Mouse (Mus musculus): ENCODE results near the gene Crlf1. TPM values are rescaled to one million over a fixed set of nuclear protein-coding genes. Genes with fewer than 3 reads are reported as not detected.
A peak's percentile ranks its signal among the peaks of the same experiment; 100 is the strongest.

The Crlf1 gene
- polyA plus RNA-seq, 1 experiment from 2014 or later = 2.8 TPM

DNA sequence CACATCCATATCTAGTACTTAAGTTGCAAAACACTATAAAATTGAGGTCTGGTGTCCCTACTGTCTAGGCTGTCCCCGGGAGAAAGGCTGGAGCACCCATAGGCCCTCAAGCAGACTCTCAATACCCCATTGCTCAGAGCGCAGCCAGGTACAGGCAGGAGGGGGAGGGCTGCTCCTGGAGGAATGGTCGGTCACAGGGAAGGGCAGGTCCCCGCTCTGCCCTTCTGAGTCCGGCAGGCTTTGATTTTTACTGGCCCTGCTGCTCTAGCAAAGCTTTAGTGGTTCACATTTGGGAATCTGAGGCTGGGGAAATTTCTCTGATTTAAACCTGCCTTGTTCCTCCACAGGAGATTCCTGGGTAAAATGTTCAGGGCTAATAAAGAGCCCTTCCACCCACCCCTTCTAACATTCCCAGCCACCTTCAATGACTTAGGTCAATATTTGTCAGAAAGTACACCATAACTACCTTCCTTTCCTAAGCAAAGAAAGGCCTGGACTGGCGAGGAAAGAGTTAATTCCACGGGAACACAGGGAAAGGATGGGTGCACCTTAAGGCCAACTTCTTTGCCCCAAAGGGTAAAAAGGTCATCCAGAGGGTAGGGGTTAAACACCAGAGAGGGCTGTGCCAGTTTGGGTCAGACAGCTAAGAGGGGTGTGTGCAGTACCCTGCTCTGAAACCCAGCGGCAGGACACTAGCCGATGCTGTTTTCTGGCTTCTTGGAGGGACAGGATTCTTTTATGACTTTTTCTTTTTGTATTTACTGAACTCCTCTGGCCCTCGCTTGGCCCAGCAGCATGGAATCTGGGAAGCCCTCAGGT lies 2.7 kb upstream of the Crlf1 start:
- Histone ChIP-seq H3K4me1 (peaks cover 57% of the 10 kb centered on the region), H3K36me3 (replicated peaks) (no peaks in the 10 kb centered on the region), H3K9me3 (no peaks in the 10 kb centered on the region), H3K9ac (no peak overlapping the region), H3K4me3 (replicated peaks) (no peak overlapping the region), H3K27ac (no peak overlapping the region), H3K4me2 (no peak overlapping the region), H3K27me3 (peaks cover 100% of the 10 kb centered on the region)
- no peak for ATAC-seq (ENCODE audit: low FRiP score)
- 2% methylated on average over 10 of the region's 10 CpGs for WGBS

DNA sequence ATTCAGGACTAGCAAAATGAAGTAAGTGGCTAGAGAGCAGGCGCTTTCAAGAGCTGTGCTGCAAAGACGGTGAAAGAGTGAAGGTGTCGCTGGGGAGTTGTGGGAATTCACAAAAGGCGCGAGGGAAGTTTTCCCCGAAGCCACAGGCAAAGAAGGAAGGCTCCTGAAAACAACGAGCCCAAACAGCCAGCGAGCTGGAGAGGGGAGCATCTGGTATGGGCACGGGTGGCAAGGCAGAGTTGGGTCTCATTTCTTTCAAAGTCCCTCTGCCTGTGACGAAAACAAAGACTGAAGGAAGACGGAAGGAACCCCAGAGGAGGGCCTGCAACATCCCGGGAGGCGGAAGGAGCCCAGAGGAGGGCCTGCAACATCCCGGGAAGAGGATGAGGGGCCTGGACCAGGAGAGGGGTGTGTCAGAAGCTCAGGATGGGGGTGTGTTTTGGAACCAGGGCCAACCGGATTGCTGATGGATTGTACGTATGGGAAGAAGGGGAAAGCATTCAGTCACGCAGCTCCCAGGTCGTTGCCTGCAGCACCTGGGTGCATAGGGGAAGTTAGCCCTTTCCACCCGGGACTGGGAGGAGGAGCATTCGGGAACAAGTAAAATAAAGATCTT lies 2.0 kb upstream of the Crlf1 start:
- Histone ChIP-seq H3K27me3 (peaks cover 100% of the 10 kb centered on the region), H3K27ac (no peak overlapping the region), H3K36me3 (replicated peaks) (no peaks in the 10 kb centered on the region), H3K9ac (no peak overlapping the region), H3K4me3 (replicated peaks) (no peak overlapping the region), H3K4me2 (no peak overlapping the region; the same call in 1 of the 2 replicates), H3K4me1 (peaks cover 63% of the 10 kb centered on the region), H3K9me3 (no peaks in the 10 kb centered on the region)
- no peak for ATAC-seq (ENCODE audit: low FRiP score)
- WGBS = under 1% methylated on average over 20 of the region's 20 CpGs

DNA sequence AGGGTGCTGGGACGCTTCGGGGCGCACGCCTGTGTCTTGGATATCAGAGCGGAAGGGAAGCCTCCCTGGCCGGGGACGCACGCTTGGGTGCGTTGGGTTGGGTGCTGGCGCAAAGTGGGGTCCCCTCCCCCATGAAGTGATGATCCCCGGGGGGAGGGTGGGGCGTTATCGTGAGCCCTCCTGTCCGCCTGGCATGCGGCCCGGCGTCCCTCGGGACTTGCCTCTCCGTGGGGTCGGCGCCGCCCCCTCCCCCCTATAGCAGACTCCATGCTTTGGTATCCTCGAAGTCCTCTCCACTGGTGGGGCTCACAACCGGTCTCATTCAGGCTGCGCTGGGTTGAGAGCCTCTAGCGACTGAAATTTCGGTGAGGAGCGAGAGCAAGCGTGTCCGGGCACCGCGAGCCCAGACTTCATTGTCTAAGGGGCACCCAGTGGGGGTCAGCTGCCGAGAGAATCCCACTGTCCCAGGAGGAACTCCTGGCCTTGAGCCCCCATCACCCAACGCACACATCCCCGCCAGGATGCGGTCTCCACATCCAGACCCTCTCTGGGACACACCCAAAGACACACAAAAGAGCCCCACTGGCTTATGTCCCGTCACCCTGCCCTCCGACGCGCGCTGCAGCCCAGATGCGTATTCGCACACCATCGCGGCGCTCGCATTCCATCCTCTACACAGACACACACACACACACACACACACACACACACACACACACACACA lies 896 bp downstream of the Crlf1 start:
- H3K4me2 ChIP-seq = peak overlapping the region; percentile 56
- no peak for ATAC-seq (ENCODE audit: low FRiP score)
- H3K4me1 ChIP-seq = peaks cover 46% of the 10 kb centered on the region
- H3K9ac ChIP-seq = no peak overlapping the region
- H3K4me3 ChIP-seq (replicated peaks) = peak overlapping the region; percentile 39
- WGBS = 2% methylated on average over 47 of the region's 47 CpGs
- no peak overlapping the region for H3K27ac ChIP-seq
- peaks cover 100% of the 10 kb centered on the region for H3K27me3 ChIP-seq
- no peaks in the 10 kb centered on the region for H3K36me3 ChIP-seq (replicated peaks)
- no peaks in the 10 kb centered on the region for H3K9me3 ChIP-seq

DNA sequence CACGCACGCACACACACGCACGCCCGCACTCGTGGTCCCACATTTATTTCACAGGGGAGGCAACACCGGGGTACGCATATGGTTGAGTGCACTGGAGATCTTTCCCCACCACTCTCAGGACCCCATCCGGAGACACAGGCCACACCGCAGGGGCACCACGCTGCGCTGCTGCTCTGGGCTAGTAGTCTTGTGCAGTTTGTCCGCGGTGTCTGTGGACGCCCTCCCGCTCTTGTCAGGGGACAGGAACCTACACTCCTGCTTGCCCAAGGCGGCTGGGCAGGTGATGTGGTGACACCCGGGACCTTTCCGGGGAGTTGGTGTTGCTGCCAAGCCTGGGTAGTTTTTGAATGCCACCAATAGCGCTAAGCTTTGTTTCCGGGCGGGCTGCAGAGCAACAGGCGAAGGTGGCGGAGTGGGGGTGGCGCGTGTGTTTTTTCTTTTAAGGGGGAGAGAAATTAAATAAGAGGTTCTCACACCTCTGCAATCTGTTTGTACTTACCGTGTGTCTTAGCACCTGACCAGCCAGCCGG lies 1.5 kb downstream of the Crlf1 start:
- H3K4me1 ChIP-seq = peaks cover 40% of the 10 kb centered on the region
- no peaks in the 10 kb centered on the region for H3K9me3 ChIP-seq
- H3K27me3 ChIP-seq = peaks cover 100% of the 10 kb centered on the region
- H3K36me3 ChIP-seq (replicated peaks) = no peaks in the 10 kb centered on the region
- peak overlapping the region; percentile 3; the same call in 1 of the 2 replicates for H3K4me2 ChIP-seq
- no peak overlapping the region for H3K27ac ChIP-seq
- H3K4me3 ChIP-seq (replicated peaks) = peak overlapping the region; percentile 39; the same call in 1 of the 2 replicates
- H3K9ac ChIP-seq = no peak overlapping the region
- no peak for ATAC-seq (ENCODE audit: low FRiP score)
- 1% methylated on average over 28 of the region's 28 CpGs for WGBS

DNA sequence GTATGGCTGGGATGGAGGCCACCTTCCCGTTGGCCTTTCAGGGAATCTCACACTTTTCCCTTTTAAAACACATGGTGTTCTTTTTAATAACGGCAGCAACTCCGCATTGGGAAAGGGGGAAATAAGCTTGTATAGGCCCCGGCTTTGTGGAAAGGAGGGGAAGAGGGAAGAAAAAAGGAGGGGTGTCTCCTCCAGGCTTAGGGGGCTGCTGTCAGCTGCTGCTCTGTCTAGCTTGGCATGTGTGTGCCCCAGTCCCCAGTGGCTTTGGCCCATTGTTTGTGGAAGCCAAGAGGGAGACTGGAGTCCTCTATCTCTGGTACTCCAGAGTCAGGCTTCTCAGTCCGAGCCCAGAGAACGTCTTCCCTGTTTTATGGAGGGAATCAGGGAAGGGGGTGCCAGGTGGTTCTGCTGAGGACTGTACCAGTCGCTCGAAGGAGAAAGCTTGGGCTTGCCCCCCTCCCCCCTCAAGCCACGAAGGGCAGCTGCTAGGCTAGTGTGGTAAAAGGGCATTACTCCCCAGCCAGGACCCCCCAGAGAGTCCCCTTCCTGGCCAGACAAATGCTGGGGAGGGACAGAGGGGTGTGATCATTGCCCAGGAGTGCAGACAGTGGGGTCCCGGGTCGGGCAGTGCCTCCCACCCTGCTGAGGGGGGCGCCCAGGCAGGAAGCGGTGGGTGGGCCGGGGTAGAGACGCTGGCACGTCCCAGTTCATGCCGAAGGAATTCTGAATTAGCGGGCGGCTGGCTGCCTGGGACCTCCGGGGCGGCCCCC lies 2.2 kb downstream of the Crlf1 start:
- no peak for ATAC-seq (ENCODE audit: low FRiP score)
- peaks cover 37% of the 10 kb centered on the region for H3K4me1 ChIP-seq

DNA sequence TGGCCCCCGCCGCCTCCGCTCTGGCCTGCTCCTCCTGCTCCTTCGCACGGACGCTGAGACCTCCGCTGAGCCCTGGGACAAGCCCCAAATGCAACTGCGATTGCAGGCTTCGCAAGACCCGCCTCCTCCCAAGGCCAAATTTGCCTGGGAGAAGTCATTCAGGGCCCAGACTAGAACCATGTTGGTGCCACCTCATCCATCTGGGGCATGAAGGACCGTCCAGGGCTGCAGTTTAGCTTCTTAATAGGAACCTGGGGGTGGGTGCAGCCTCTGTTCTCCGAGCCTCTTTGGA lies 2.8 kb downstream of the Crlf1 start:
- H3K4me2 ChIP-seq = peak overlapping the region; percentile 21; the same call in 1 of the 2 replicates
- ATAC-seq (ENCODE audit: low FRiP score) = no peak
- H3K4me3 ChIP-seq (replicated peaks) = no peak overlapping the region
- whole genome bisulfite sequencing = 6% methylated on average over 12 of the region's 12 CpGs
- no peak overlapping the region for H3K9ac ChIP-seq
- H3K36me3 ChIP-seq (replicated peaks) = no peaks in the 10 kb centered on the region
- H3K27ac ChIP-seq = no peak overlapping the region
- H3K27me3 ChIP-seq = peaks cover 100% of the 10 kb centered on the region
- H3K9me3 ChIP-seq = no peaks in the 10 kb centered on the region
- peaks cover 38% of the 10 kb centered on the region for H3K4me1 ChIP-seq

More for the DNA sequence above, 2.2 kb downstream of the Crlf1 start:
- WGBS = under 1% methylated on average over 20 of the region's 21 CpGs
- Histone ChIP-seq H3K36me3 (replicated peaks) (no peaks in the 10 kb centered on the region), H3K9me3 (no peaks in the 10 kb centered on the region), H3K4me3 (replicated peaks) (peak overlapping the region; percentile 39; the same call in 1 of the 2 replicates), H3K9ac (no peak overlapping the region), H3K27ac (no peak overlapping the region), H3K27me3 (peaks cover 100% of the 10 kb centered on the region), H3K4me2 (peak overlapping the region; percentile 21; the same call in 1 of the 2 replicates)

DNA sequence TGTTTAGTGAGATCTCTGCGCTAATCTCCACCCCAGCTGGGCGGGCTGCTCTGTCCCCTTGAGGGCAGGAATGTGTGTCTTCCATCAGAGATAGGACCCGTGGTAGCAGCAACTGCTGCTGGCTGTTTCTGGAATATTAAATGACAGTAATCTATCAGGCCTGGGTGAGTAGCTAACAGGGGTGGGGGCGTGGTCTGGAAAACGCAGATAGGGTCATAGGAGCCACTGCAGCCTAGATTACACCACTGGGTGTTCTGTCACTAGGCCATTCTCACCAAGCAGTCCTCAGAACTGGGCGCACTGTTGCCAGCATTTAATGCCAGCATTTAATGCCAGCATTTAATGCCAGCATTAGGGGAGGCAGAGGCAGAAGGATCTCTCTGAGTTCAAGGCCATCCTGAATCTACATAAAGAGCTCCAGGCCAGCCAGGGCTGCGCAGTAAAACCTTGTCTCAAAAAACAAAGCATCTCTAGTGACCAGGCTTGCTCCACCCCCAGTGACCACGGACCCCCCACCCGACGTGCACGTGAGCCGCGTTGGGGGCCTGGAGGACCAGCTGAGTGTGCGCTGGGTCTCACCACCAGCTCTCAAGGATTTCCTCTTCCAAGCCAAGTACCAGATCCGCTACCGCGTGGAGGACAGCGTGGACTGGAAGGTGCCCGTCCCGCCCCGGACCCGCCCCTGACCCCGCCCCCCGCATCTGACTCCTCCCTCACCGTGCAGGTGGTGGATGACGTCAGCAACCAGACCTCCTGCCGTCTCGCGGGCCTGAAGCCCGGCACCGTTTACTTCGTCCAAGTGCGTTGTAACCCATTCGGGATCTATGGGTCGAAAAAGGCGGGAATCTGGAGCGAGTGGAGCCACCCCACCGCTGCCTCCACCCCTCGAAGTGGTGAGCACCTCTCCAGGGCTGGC lies 7.7 kb downstream of the Crlf1 start:
- Histone ChIP-seq H3K9ac (no peak overlapping the region; the same call in 1 of the 2 replicates), H3K4me1 (peaks cover 37% of the 10 kb centered on the region), H3K9me3 (no peaks in the 10 kb centered on the region), H3K4me3 (replicated peaks) (peak overlapping the region; percentile 19), H3K27ac (no peak overlapping the region), H3K36me3 (replicated peaks) (peaks cover 12% of the 10 kb centered on the region), H3K27me3 (peaks cover 95% of the 10 kb centered on the region), H3K4me2 (peak overlapping the region; percentile 39)
- ATAC-seq (ENCODE audit: low FRiP score) = no peak
- 6% methylated on average over 39 of the region's 39 CpGs for WGBS

DNA sequence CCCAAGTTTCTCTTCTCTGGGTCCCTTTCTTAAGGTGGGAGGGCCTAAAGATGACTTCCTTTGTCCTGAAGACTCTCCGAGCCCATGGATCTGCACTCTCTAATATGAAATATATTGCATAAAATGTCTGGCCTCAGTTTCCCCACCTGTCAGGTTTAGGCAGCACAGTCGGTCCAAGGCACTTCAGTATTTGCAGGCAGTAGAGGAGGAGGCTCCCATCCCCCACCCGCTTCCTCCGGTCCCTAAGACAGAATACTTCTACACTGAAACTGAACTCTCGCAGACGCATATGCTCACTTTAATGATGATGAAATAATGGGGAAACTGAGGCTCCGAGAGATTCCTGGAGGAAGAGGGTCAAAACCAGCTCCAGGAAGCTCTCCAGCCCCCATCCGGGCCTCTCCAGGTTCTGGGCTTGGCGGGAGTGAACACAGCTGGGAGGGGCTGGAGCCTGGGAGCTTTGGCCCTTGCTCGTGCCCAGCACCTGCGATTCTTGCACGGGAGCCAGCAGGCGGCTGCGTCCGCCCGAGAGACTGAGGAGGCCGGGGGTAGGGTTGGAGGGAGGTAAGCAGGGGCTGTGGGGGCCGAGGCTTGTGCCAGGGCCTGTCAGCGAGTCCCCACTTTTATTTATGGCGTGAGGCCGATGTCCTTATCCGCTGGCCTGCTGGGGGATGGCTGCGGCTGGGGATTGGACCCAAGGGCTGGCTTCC lies 9.0 kb downstream of the Crlf1 start:
- no peak for ATAC-seq (ENCODE audit: low FRiP score)
- Histone ChIP-seq H3K4me1 (peaks cover 39% of the 10 kb centered on the region), H3K27me3 (peaks cover 82% of the 10 kb centered on the region), H3K36me3 (replicated peaks) (peaks cover 14% of the 10 kb centered on the region), H3K9me3 (no peaks in the 10 kb centered on the region), H3K4me2 (0 out of 2 replicates have a peak overlapping the region, but pooled peaks have one; percentile 15), H3K4me3 (replicated peaks) (peak overlapping the region; percentile 8; the same call in 1 of the 2 replicates), H3K27ac (no peak overlapping the region), H3K9ac (no peak overlapping the region)
- WGBS = 10% methylated on average over 23 of the region's 23 CpGs

DNA sequence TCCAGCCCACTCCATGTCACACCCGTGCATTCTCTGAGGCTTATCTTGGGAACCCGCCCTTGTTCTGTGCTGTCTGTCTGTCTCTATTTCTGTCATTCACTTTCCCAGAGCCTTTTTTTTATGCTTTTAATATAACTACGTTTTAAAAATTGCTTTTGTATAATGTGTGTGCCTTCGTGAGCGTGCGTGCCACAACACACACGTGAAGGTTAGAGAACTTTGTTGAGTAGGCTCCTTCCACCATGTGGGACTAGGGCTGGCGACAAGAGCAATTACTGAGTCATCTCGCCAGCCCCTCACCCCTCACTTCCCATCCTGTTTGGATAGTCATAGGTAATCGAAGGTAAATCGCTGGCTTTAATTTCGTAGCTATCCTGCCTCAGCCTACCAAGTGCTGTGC lies 9.6 kb downstream of the Crlf1 start:
- no peaks in the 10 kb centered on the region for H3K9me3 ChIP-seq
- H3K4me3 ChIP-seq (replicated peaks) = 0 out of 2 replicates have a peak overlapping the region, but pooled peaks have one; percentile 8
- peaks cover 76% of the 10 kb centered on the region for H3K27me3 ChIP-seq
- 0 out of 2 replicates have a peak overlapping the region, but pooled peaks have one; percentile 15 for H3K4me2 ChIP-seq
- H3K9ac ChIP-seq = no peak overlapping the region
- peaks cover 19% of the 10 kb centered on the region for H3K36me3 ChIP-seq (replicated peaks)
- H3K4me1 ChIP-seq = peaks cover 39% of the 10 kb centered on the region
- 27% methylated on average over 12 of the region's 12 CpGs for WGBS
- no peak for ATAC-seq (ENCODE audit: low FRiP score)
- no peak overlapping the region for H3K27ac ChIP-seq

DNA sequence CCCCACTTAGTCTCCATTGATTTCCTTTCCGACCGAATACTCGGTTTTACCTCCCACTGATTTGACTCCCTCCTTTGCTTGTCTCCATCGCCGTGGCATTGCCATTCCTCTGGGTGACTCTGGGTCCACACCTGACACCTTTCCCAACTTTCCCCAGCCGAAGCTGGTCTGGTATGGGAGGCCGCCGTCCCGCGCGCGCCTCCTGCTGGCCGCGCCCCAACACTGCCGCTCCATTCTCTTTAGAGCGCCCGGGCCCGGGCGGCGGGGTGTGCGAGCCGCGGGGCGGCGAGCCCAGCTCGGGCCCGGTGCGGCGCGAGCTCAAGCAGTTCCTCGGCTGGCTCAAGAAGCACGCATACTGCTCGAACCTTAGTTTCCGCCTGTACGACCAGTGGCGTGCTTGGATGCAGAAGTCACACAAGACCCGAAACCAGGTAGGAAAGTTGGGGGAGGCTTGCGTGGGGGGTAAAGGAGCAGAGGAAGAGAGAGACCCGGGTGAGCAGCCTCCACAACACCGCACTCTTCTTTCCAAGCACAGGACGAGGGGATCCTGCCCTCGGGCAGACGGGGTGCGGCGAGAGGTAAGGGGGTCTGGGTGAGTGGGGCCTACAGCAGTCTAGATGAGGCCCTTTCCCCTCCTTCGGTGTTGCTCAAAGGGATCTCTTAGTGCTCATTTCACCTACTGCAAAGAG lies 10.2 kb downstream of the Crlf1 start:
- H3K9me3 ChIP-seq = no peaks in the 10 kb centered on the region
- H3K4me3 ChIP-seq (replicated peaks) = peak overlapping the region; percentile 10
- WGBS = 8% methylated on average over 46 of the region's 46 CpGs
- H3K27me3 ChIP-seq = peaks cover 70% of the 10 kb centered on the region
- H3K9ac ChIP-seq = peak overlapping the region; percentile 49; the same call in 1 of the 2 replicates
- no peak overlapping the region for H3K27ac ChIP-seq
- peak overlapping the region; percentile 13; the same call in 1 of the 2 replicates for H3K4me2 ChIP-seq
- H3K4me1 ChIP-seq = peaks cover 42% of the 10 kb centered on the region
- 0 out of 2 replicates have a peak, but pooled peaks have one; percentile 9 for ATAC-seq (ENCODE audit: low FRiP score)
- H3K36me3 ChIP-seq (replicated peaks) = peaks cover 26% of the 10 kb centered on the region
